Mouse (Mus musculus): ENCODE data around the gene Fbxo30. TPM values are rescaled to one million over a fixed set of nuclear protein-coding genes. Genes with fewer than 3 reads are reported as not detected.
"Not testable (repeated sequence)": the region's sequence is repeated elsewhere in the genome, so short reads cannot be mapped to it uniquely, and the experiment has no call there.

The Fbxo30 gene
- polyA plus RNA-seq (2012; ENCODE audit: insufficient read depth, insufficient read length, missing spikeins), result 7.7 and 7.9 TPM in 2 replicates

- Histone ChIP-seq H3K27ac (replicated peaks; ENCODE audit: low read depth, low read length) (peak within 1 kb of the TSS; percentile 100), H3K4me3 (ENCODE audit: insufficient read depth, low read depth, low read length) (peak within 1 kb of the TSS; percentile 95), H3K4me1 (ENCODE audit: control insufficient read depth, insufficient read depth, insufficient read length, low read length) (peaks cover 4% of the 10 kb centered on the region)
Observed at GRCm38 (mm10) chr10:11280578-11281463, at the start of gene Fbxo30. Gene Fbxo30, plus strand, starts transcription at chr10:11281330.

GRCm38 (mm10) chr10:11233208-11233607 lies 47.9 kb upstream of the Fbxo30 start:
- Histone ChIP-seq H3K4me3 (ENCODE audit: insufficient read depth, low read depth, low read length) (no peak overlapping the region), H3K27ac (replicated peaks; ENCODE audit: low read depth, low read length) (no peak overlapping the region), H3K4me1 (ENCODE audit: control insufficient read depth, insufficient read depth, insufficient read length, low read length) (no peaks in the 10 kb centered on the region)

- not testable (repeated sequence) for H3K4me3 ChIP-seq (ENCODE audit: insufficient read depth, low read depth, low read length); H3K4me1 ChIP-seq (ENCODE audit: control insufficient read depth, insufficient read depth, insufficient read length, low read length); H3K27ac ChIP-seq (replicated peaks; ENCODE audit: low read depth, low read length)
Observed at GRCm38 (mm10) chr10:11242988-11243387, 38.1 kb upstream of the Fbxo30 start.

- Histone ChIP-seq H3K27ac (replicated peaks; ENCODE audit: low read depth, low read length) (no peak overlapping the region), H3K4me3 (ENCODE audit: insufficient read depth, low read depth, low read length) (no peak overlapping the region), H3K4me1 (ENCODE audit: control insufficient read depth, insufficient read depth, insufficient read length, low read length) (no peaks in the 10 kb centered on the region)
Observed at GRCm38 (mm10) chr10:11248210-11248609, 32.9 kb upstream of the Fbxo30 start.

GRCm38 (mm10) chr10:11250247-11250997 lies 30.7 kb upstream of the Fbxo30 start:
- no peaks in the 10 kb centered on the region for H3K4me1 ChIP-seq (ENCODE audit: control insufficient read depth, insufficient read depth, insufficient read length, low read length)
- H3K4me3 ChIP-seq (ENCODE audit: insufficient read depth, low read depth, low read length), result no peak overlapping the region
- no peak overlapping the region for H3K27ac ChIP-seq (replicated peaks; ENCODE audit: low read depth, low read length)

- not testable (repeated sequence) for H3K4me1 ChIP-seq (ENCODE audit: control insufficient read depth, insufficient read depth, insufficient read length, low read length); H3K27ac ChIP-seq (replicated peaks; ENCODE audit: low read depth, low read length); H3K4me3 ChIP-seq (ENCODE audit: insufficient read depth, low read depth, low read length)
Observed at GRCm38 (mm10) chr10:11253581-11253980, 27.5 kb upstream of the Fbxo30 start.

- Histone ChIP-seq H3K4me3 (ENCODE audit: insufficient read depth, low read depth, low read length) (no peak overlapping the region), H3K27ac (replicated peaks; ENCODE audit: low read depth, low read length) (no peak overlapping the region), H3K4me1 (ENCODE audit: control insufficient read depth, insufficient read depth, insufficient read length, low read length) (no peaks in the 10 kb centered on the region)
Observed at GRCm38 (mm10) chr10:11260119-11260518, 21.0 kb upstream of the Fbxo30 start.

- H3K4me1 ChIP-seq (ENCODE audit: control insufficient read depth, insufficient read depth, insufficient read length, low read length); H3K4me3 ChIP-seq (ENCODE audit: insufficient read depth, low read depth, low read length); H3K27ac ChIP-seq (replicated peaks; ENCODE audit: low read depth, low read length): not testable (repeated sequence)
Observed at GRCm38 (mm10) chr10:11262292-11262691, 18.8 kb upstream of the Fbxo30 start.

GRCm38 (mm10) chr10:11263795-11264194 lies 17.3 kb upstream of the Fbxo30 start:
- not testable (repeated sequence) for H3K27ac ChIP-seq (replicated peaks; ENCODE audit: low read depth, low read length); H3K4me3 ChIP-seq (ENCODE audit: insufficient read depth, low read depth, low read length); H3K4me1 ChIP-seq (ENCODE audit: control insufficient read depth, insufficient read depth, insufficient read length, low read length)

GRCm38 (mm10) chr10:11269165-11269564 lies 12.0 kb upstream of the Fbxo30 start:
- Histone ChIP-seq H3K4me3 (ENCODE audit: insufficient read depth, low read depth, low read length) (no peak overlapping the region), H3K4me1 (ENCODE audit: control insufficient read depth, insufficient read depth, insufficient read length, low read length) (no peaks in the 10 kb centered on the region), H3K27ac (replicated peaks; ENCODE audit: low read depth, low read length) (no peak overlapping the region)

- Histone ChIP-seq H3K4me1 (ENCODE audit: control insufficient read depth, insufficient read depth, insufficient read length, low read length) (no peaks in the 10 kb centered on the region), H3K4me3 (ENCODE audit: insufficient read depth, low read depth, low read length) (no peak overlapping the region), H3K27ac (replicated peaks; ENCODE audit: low read depth, low read length) (no peak overlapping the region)
Observed at GRCm38 (mm10) chr10:11274431-11274830, 6.7 kb upstream of the Fbxo30 start.

- Histone ChIP-seq H3K4me1 (ENCODE audit: control insufficient read depth, insufficient read depth, insufficient read length, low read length) (peaks cover 4% of the 10 kb centered on the region), H3K27ac (replicated peaks; ENCODE audit: low read depth, low read length) (peak overlapping the region; percentile 100), H3K4me3 (ENCODE audit: insufficient read depth, low read depth, low read length) (peak overlapping the region; percentile 95)
Observed at GRCm38 (mm10) chr10:11280235-11280577, 924 bp upstream of the Fbxo30 start.

GRCm38 (mm10) chr10:11281498-11282305 lies 572 bp downstream of the Fbxo30 start:
- Histone ChIP-seq H3K27ac (replicated peaks; ENCODE audit: low read depth, low read length) (peak overlapping the region; percentile 73), H3K4me1 (ENCODE audit: control insufficient read depth, insufficient read depth, insufficient read length, low read length) (peaks cover 4% of the 10 kb centered on the region), H3K4me3 (ENCODE audit: insufficient read depth, low read depth, low read length) (peak overlapping the region; percentile 95)

GRCm38 (mm10) chr10:11282306-11282631 lies 1.1 kb downstream of the Fbxo30 start:
- peaks cover 4% of the 10 kb centered on the region for H3K4me1 ChIP-seq (ENCODE audit: control insufficient read depth, insufficient read depth, insufficient read length, low read length)
- no peak overlapping the region for H3K27ac ChIP-seq (replicated peaks; ENCODE audit: low read depth, low read length)
- H3K4me3 ChIP-seq (ENCODE audit: insufficient read depth, low read depth, low read length), result peak overlapping the region; percentile 95; the same call in 1 of the 2 replicates

- Histone ChIP-seq H3K4me3 (ENCODE audit: insufficient read depth, low read depth, low read length) (no peak overlapping the region), H3K4me1 (ENCODE audit: control insufficient read depth, insufficient read depth, insufficient read length, low read length) (no peaks in the 10 kb centered on the region; the same call in 1 of the 2 replicates), H3K27ac (replicated peaks; ENCODE audit: low read depth, low read length) (no peak overlapping the region)
Observed at GRCm38 (mm10) chr10:11298418-11298817, 17.3 kb downstream of the Fbxo30 start.

Measured in brown adipose tissue, adult 24 weeks (tissue).